Mouse (Mus musculus): ENCODE results near the gene Ankrd17.

The Ankrd17 gene

GRCm38 (mm10) chr5:90217791-90218190 is 148.6 kb downstream of the Ankrd17 start:
- DNase-seq (ENCODE audit: extremely low spot score): no peak

- no peak for DNase-seq (ENCODE audit: extremely low spot score)
Observed at GRCm38 (mm10) chr5:90217226-90217625, 149.2 kb downstream of the Ankrd17 start.

- DNase-seq (ENCODE audit: extremely low spot score): no peak
Observed at GRCm38 (mm10) chr5:90213356-90213755, 153.0 kb downstream of the Ankrd17 start.

GRCm38 (mm10) chr5:90203168-90203567 is 163.2 kb downstream of the Ankrd17 start:
- DNase-seq (ENCODE audit: extremely low spot score): peak; percentile 32

- no peak for DNase-seq (ENCODE audit: extremely low spot score)
Observed at GRCm38 (mm10) chr5:90202447-90203117, 163.8 kb downstream of the Ankrd17 start.

- DNase-seq (ENCODE audit: extremely low spot score): no peak
Observed at GRCm38 (mm10) chr5:90199922-90200632, 166.3 kb downstream of the Ankrd17 start.

- DNase-seq (ENCODE audit: extremely low spot score): peak; percentile 41
Observed at GRCm38 (mm10) chr5:90194831-90195230, 171.5 kb downstream of the Ankrd17 start.

- DNase-seq (ENCODE audit: extremely low spot score): no peak
Observed at GRCm38 (mm10) chr5:90182782-90183181, 183.6 kb downstream of the Ankrd17 start.

GRCm38 (mm10) chr5:90179094-90179493 is 187.3 kb downstream of the Ankrd17 start:
- DNase-seq (ENCODE audit: extremely low spot score): no peak

GRCm38 (mm10) chr5:90178116-90178515 is 188.3 kb downstream of the Ankrd17 start:
- DNase-seq (ENCODE audit: extremely low spot score): no peak

All from embryo, embryonic 9.5 days (tissue).